Mouse (Mus musculus) embryo, embryonic 10 days (tissue): ENCODE data around the gene Mid1.
A peak's percentile ranks its signal among the peaks of the same experiment; 100 is the strongest.

Source experiments
- DNase-seq: peaks from one replicate; pipeline ENCODE4 v3.0.0-alpha.2; 2015; ENCODE audit warnings: low spot score

Gene Mid1

GRCm38 (mm10) chrX:169883536-169884272, 198.7 kb downstream of the Mid1 start:
- peak; percentile 37 for DNase-seq

GRCm38 (mm10) chrX:169890541-169890940, 205.5 kb downstream of the Mid1 start:
- DNase-seq, result no peak

- DNase-seq, result no peak
Observed at GRCm38 (mm10) chrX:169892100-169892499, 207.1 kb downstream of the Mid1 start.

- no peak for DNase-seq
Observed at GRCm38 (mm10) chrX:169892631-169893030, 207.6 kb downstream of the Mid1 start.

GRCm38 (mm10) chrX:169899227-169899950, 214.4 kb downstream of the Mid1 start:
- no peak for DNase-seq

- no peak for DNase-seq
Observed at GRCm38 (mm10) chrX:169902860-169903259, 217.9 kb downstream of the Mid1 start.

- DNase-seq, result no peak
Observed at GRCm38 (mm10) chrX:169903656-169904055, 218.7 kb downstream of the Mid1 start.

- peak; percentile 76 for DNase-seq
Observed at GRCm38 (mm10) chrX:169906054-169906508, 221.1 kb downstream of the Mid1 start.

- no peak for DNase-seq
Observed at GRCm38 (mm10) chrX:169909898-169910297, 224.9 kb downstream of the Mid1 start.

- no peak for DNase-seq
Observed at GRCm38 (mm10) chrX:169915738-169916137, 230.7 kb downstream of the Mid1 start.

GRCm38 (mm10) chrX:169922541-169922940, 237.5 kb downstream of the Mid1 start:
- DNase-seq, result peak; percentile 1

GRCm38 (mm10) chrX:169923417-169923816, 238.4 kb downstream of the Mid1 start:
- peak; percentile 3 for DNase-seq

GRCm38 (mm10) chrX:169925600-169925999, 240.6 kb downstream of the Mid1 start:
- DNase-seq, result peak; percentile 49

- DNase-seq, result no peak
Observed at GRCm38 (mm10) chrX:169927110-169927817, 242.3 kb downstream of the Mid1 start.

GRCm38 (mm10) chrX:169930868-169931267, 245.9 kb downstream of the Mid1 start:
- no peak for DNase-seq

GRCm38 (mm10) chrX:169933228-169933627, 248.2 kb downstream of the Mid1 start:
- no peak for DNase-seq

GRCm38 (mm10) chrX:169937119-169937719, 252.2 kb downstream of the Mid1 start:
- no peak for DNase-seq

- no peak for DNase-seq
Observed at GRCm38 (mm10) chrX:169940531-169940930, 255.5 kb downstream of the Mid1 start.

GRCm38 (mm10) chrX:169950596-169950995, 265.6 kb downstream of the Mid1 start:
- DNase-seq, result no peak

- no peak for DNase-seq
Observed at GRCm38 (mm10) chrX:169969337-169969736, 284.3 kb downstream of the Mid1 start.

GRCm38 (mm10) chrX:169969765-169970164, 284.8 kb downstream of the Mid1 start:
- DNase-seq, result peak; percentile 18

GRCm38 (mm10) chrX:169970546-169970945, 285.5 kb downstream of the Mid1 start:
- DNase-seq, result peak; percentile 7
